Mouse (Mus musculus) embryonic facial prominence, embryonic 15.5 days (tissue): ENCODE measurements around the gene Hist1h2bf. TPM values are rescaled to one million over a fixed set of nuclear protein-coding genes. Genes with fewer than 3 reads are reported as not detected.
A peak's percentile ranks its signal among the peaks of the same experiment; 100 is the strongest.
"Not testable (repeated sequence)": the region's sequence is repeated elsewhere in the genome, so short reads cannot be mapped to it uniquely, and the experiment has no call there.

Experiments used
- ATAC-seq: fragments of 200-750 bp; cut with Nextera tagmentation; 2 replicates; pipeline ENCODE4 v1.8.0; 2017; ENCODE audit warnings: low read depth, moderate TSS enrichment; ENCODE audit not compliant: insufficient number of reproducible peaks, low FRiP score, low TSS enrichment
- H3K27ac ChIP-seq: fragments of 300-500 bp; sonication (generic); replicated peaks from 2 replicates; pipeline ENCODE4 v1.5.1; 2015; ENCODE audit warnings: mild to moderate bottlenecking, inconsistent platforms
- H3K27me3 ChIP-seq: fragments of 300-500 bp; sonication (generic); 2 replicates; pipeline ENCODE4 v1.6.1; 2015; ENCODE audit warnings: inconsistent platforms
- H3K36me3 ChIP-seq: fragments of 300-500 bp; sonication (generic); 2 replicates; pipeline ENCODE4 v1.6.1; 2015; ENCODE audit warnings: mild to moderate bottlenecking, inconsistent platforms
- H3K4me1 ChIP-seq: fragments of 300-500 bp; sonication (generic); 2 replicates; pipeline ENCODE4 v1.6.1; 2015; ENCODE audit warnings: inconsistent platforms
- H3K4me2 ChIP-seq: fragments of 300-500 bp; sonication (generic); replicated peaks from 2 replicates; pipeline ENCODE4 v1.6.1; 2015; ENCODE audit warnings: mild to moderate bottlenecking, inconsistent platforms
- H3K4me3 ChIP-seq: fragments of 300-500 bp; sonication (generic); replicated peaks from 2 replicates; pipeline ENCODE4 v1.5.1; 2015; ENCODE audit warnings: mild to moderate bottlenecking, inconsistent platforms
- H3K9ac ChIP-seq: fragments of 300-500 bp; sonication (generic); 2 replicates; pipeline ENCODE4 v1.6.1; 2015; ENCODE audit warnings: inconsistent platforms
- H3K9me3 ChIP-seq: fragments of 300-500 bp; sonication (generic); replicated peaks from 2 replicates; pipeline ENCODE4 v1.6.1; 2016; ENCODE audit warnings: inconsistent platforms
- WGBS: fragments of 180-500 bp; shearing (Covaris S2); methylation state at CpG from one replicate; pipeline ENCODE4 v1.1.7; 2015; 5-methylcytosine and 5-hydroxymethylcytosine counted together
- polyA plus RNA-seq: library from polyadenylated mRNA; unstranded; fragments of >200 nt; fragmentation: Nextera tagmentation; extraction: Ambion mirVana; gene quantifications from 2 replicates; pipeline ENCODE4 v1.2.1, GENCODE M21; 2015

Hist1h2bf gene
- polyA plus RNA-seq, 1 experiment from 2014 or later, result 2.8 TPM

DNA sequence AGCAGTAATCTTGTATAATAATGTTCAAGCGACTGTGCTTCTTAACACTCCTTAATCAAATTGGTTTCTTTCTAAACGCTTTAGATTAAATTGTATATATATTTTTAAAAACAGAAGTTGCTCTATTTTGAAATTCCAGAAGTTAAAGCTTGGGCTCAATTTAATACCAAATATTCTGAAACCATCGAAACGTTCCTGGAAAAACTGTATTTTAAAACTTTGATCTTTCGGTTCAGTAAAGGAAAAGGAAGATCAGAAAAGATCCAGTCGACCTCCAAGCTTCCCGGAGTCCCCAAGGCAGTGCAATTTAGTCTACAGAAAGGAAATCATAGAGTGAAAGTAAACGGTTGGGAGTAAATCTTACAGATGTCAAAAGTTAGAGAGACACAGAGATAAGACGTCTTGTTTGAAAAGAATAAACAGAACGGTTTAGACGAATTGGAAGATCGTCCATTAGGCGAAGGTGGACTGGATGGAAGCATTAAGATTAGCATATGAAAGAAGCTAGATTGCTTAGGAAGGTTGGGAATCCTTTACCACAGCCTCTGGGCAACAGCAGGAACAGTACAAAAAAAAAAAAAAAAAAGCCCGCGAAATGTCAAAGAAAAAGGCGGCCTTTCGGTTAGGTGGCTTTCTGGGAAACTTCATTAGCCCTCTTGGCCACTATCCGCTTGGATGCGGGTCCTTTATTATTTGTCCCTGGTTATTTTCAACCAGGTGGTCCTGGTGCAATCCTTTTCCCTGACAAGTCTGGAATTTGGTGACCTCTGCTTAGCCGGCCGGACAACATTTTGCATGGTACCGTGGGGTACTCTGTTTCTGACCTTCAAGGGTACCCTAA is 12.3 kb upstream of the Hist1h2bf start:
- 2% methylated on average over 22 of the region's 22 CpGs for WGBS

GRCm38 (mm10) chr13:23585442-23586098 is 11.6 kb upstream of the Hist1h2bf start:
- peaks cover 29% of the 10 kb centered on the region for H3K4me1 ChIP-seq
- peak overlapping the region; percentile 97 for H3K27ac ChIP-seq
- H3K27me3 ChIP-seq, H3K36me3 ChIP-seq, H3K9me3 ChIP-seq: not testable (repeated sequence)
- peak overlapping the region; percentile 50 for H3K4me3 ChIP-seq
- under 1% methylated on average over 21 of the region's 36 CpGs for WGBS
- H3K4me2 ChIP-seq, result peak overlapping the region; percentile 72
- ATAC-seq, result peak; percentile 88
- H3K9ac ChIP-seq, result peak overlapping the region; percentile 52

More for the DNA sequence above, 12.3 kb upstream of the Hist1h2bf start:
- H3K4me3 ChIP-seq, result peak overlapping the region; percentile 50
- H3K9me3 ChIP-seq, result no peaks in the 10 kb centered on the region
- peak overlapping the region; percentile 91 for H3K27ac ChIP-seq
- peak overlapping the region; percentile 42 for H3K9ac ChIP-seq
- no peak for ATAC-seq
- peaks cover 25% of the 10 kb centered on the region for H3K4me1 ChIP-seq
- H3K27me3 ChIP-seq, result no peaks in the 10 kb centered on the region
- H3K36me3 ChIP-seq, result no peaks in the 10 kb centered on the region
- H3K4me2 ChIP-seq, result peak overlapping the region; percentile 72

- Histone ChIP-seq H3K4me3 (peak overlapping the region; percentile 50), H3K27ac (peak overlapping the region; percentile 97), H3K4me2 (peak overlapping the region; percentile 72), H3K36me3 (no peaks in the 10 kb centered on the region), H3K27me3 (no peaks in the 10 kb centered on the region), H3K4me1 (peaks cover 29% of the 10 kb centered on the region), H3K9me3 (no peaks in the 10 kb centered on the region), H3K9ac (peak overlapping the region; percentile 52)
- ATAC-seq, result no peak
- under 1% methylated on average over 21 of the region's 21 CpGs for WGBS
Observed at GRCm38 (mm10) chr13:23585029-23585441, 11.0 kb upstream of the Hist1h2bf start.

DNA sequence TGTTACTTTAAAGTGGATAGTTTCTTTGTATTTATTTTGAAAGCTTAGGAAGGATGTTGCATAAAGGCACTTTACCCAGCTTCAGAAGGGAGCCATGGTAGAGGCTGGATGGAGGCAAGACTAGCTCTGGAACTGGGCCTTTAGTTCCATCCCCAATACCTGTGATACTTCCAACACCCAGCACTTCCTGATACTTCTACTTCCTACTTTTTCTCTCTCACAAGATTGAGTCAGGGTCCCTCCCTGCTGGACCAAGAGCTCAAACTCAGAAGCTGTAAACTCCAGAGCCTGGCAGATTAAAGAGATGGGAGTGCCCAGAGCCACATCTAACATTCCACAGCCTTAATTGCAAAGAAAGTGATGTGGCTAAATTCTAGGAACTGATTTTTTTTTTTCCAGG is 10.3 kb upstream of the Hist1h2bf start:
- no peaks in the 10 kb centered on the region for H3K36me3 ChIP-seq
- no peaks in the 10 kb centered on the region for H3K9me3 ChIP-seq
- H3K4me2 ChIP-seq, result peak overlapping the region; percentile 72
- H3K4me1 ChIP-seq, result peaks cover 29% of the 10 kb centered on the region
- ATAC-seq, result no peak
- no peak overlapping the region for H3K9ac ChIP-seq
- H3K27ac ChIP-seq, result peak overlapping the region; percentile 97
- peak overlapping the region; percentile 50 for H3K4me3 ChIP-seq
- no peaks in the 10 kb centered on the region for H3K27me3 ChIP-seq

DNA sequence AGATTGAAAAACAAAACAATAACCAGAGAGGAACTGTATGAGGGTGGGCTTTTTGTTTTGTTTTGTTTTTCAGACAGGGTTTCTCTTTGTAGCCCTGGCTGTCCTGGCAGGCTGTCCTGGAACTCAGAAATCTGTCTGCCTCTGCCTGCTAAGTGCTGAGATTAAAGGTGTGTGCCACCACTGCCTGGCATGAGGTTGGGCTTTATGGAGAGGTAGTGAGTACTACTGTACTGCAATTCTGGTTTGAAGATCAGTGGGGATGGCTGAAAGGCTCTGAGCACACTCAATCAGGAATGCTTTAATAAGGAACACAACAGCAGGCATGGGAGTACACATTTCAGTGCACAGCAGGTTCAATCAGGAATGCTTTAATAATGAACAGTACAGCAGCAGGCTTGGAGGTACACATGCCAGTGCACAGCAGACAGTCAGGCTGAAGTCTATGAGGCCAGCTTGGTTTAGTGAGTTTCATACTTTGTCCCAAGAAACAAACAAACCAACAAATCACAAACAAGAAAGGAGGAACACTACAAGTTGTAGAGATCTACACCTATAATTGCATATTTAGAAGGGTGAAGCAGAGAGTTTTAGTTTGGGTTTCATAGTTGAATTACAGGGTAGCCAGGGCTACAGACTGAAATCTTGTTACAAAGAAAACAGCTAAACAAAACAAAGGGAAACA is 9.5 kb upstream of the Hist1h2bf start:
- no peak for ATAC-seq
- Histone ChIP-seq H3K9ac (no peak overlapping the region), H3K36me3 (no peaks in the 10 kb centered on the region), H3K9me3 (no peaks in the 10 kb centered on the region), H3K27me3 (no peaks in the 10 kb centered on the region), H3K4me3 (0 out of 2 replicates have a peak overlapping the region, but pooled peaks have one; percentile 1), H3K4me2 (0 out of 2 replicates have a peak overlapping the region, but pooled peaks have one; percentile 10), H3K27ac (peak overlapping the region; percentile 97), H3K4me1 (peaks cover 29% of the 10 kb centered on the region)

DNA sequence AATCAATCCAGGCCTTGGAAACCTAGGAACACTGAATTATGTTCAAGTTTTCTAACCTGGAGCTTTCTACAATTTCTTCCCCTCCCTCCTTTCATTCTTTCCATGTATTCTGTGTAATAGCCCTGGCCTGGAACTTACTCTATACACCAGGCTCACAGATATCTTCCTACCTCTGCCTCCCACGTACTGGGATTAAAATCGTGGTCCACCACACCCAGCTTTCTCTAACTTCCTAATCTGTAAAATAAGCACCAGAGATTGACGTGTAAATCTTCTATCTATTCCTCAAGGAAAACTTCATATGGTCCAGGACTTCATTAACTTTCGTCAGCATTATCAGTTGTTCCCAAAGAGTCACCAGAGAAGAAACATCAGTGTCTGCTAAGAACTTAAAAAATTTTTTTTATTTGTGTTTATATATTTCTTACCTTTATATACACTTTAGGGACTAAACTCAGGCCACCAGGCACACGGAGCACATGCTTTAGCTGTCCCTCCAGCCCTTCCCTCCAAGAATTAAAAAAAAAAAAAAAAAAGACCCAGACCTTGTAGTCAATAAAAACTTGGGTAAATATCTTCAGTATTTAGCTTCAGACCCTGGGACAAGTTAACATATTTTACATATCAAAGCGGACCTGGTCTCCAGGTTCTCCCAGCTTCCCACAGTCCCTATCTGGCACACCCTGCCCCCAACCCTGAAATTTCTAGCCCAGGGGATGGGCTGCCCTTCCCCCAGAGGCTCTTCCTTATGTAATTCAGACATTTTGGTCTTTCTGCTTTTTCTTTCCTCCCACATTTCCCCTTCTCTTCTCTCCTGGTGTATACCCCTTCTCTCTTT is 8.4 kb upstream of the Hist1h2bf start:
- H3K9me3 ChIP-seq, result no peaks in the 10 kb centered on the region
- peak overlapping the region; percentile 59 for H3K4me2 ChIP-seq
- H3K27me3 ChIP-seq, result no peaks in the 10 kb centered on the region
- H3K4me1 ChIP-seq, result peaks cover 29% of the 10 kb centered on the region
- peak overlapping the region; percentile 97 for H3K27ac ChIP-seq
- peak overlapping the region; percentile 31; the same call in 1 of the 2 replicates for H3K9ac ChIP-seq
- no peak for ATAC-seq
- H3K36me3 ChIP-seq, result no peaks in the 10 kb centered on the region
- peak overlapping the region; percentile 53 for H3K4me3 ChIP-seq
- 6% methylated on average over 6 of the region's 6 CpGs for WGBS

GRCm38 (mm10) chr13:23581408-23582218 is 7.6 kb upstream of the Hist1h2bf start, which contains the start of gene Hist1h4d:
TSS of gene Hist1h4d (plus strand) at chr13:23581598.
- H3K27me3 ChIP-seq, result no peaks in the 10 kb centered on the region
- H3K4me1 ChIP-seq, result peaks cover 36% of the 10 kb centered on the region
- no peaks in the 10 kb centered on the region for H3K9me3 ChIP-seq
- H3K27ac ChIP-seq, result peak within 1 kb of the TSS; percentile 97
- peak within 1 kb of the TSS; percentile 53 for H3K4me3 ChIP-seq
- no peaks in the 10 kb centered on the region for H3K36me3 ChIP-seq
- peak within 1 kb of the TSS; percentile 59 for H3K4me2 ChIP-seq
- ATAC-seq, result peak; percentile 90
- WGBS, result under 1% methylated on average over 43 of the region's 43 CpGs
- peak within 1 kb of the TSS; percentile 31; the same call in 1 of the 2 replicates for H3K9ac ChIP-seq

DNA sequence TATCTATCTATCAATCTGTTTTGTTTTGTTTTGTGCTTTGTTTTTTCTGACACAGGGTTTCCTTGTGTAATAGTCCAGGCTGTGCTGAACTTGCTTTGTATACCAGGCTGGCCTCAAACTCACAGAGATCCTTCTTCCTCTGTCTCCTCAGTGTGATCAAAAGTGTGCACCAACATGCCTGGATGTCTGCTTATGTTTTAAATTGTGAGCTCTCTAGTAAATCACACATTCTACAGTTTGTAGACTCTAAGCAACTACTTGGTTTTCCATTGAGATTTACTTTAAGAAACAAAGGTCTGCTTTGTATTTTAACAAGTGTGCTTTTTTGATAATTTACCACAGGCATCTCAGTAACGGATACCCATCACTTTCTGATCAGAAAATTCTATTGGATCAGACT is 3.8 kb upstream of the Hist1h2bf start:
- ATAC-seq, result no peak
- Histone ChIP-seq H3K9me3 (no peaks in the 10 kb centered on the region), H3K36me3 (no peaks in the 10 kb centered on the region), H3K4me1 (peaks cover 33% of the 10 kb centered on the region), H3K4me3 (no peak overlapping the region), H3K27me3 (no peaks in the 10 kb centered on the region), H3K9ac (no peak overlapping the region), H3K4me2 (no peak overlapping the region), H3K27ac (no peak overlapping the region)
- WGBS, result 80% methylated on average over 1 of the region's 1 CpGs

GRCm38 (mm10) chr13:23576906-23577639 is 3.1 kb upstream of the Hist1h2bf start:
- no peaks in the 10 kb centered on the region for H3K27me3 ChIP-seq
- peaks cover 32% of the 10 kb centered on the region for H3K4me1 ChIP-seq
- peak overlapping the region; percentile 46 for H3K4me3 ChIP-seq
- H3K4me2 ChIP-seq, result peak overlapping the region; percentile 67
- no peak overlapping the region for H3K9ac ChIP-seq
- WGBS, result 32% methylated on average over 6 of the region's 6 CpGs
- H3K9me3 ChIP-seq, result no peaks in the 10 kb centered on the region
- H3K36me3 ChIP-seq, result no peaks in the 10 kb centered on the region
- peak overlapping the region; percentile 84 for H3K27ac ChIP-seq
- no peak for ATAC-seq
